In genomic region chr16:8669432-8669831, GRCm38 (mm10) we compare ENCODE assay signal across 9 mouse cellular contexts. TPM values are rescaled to one million over a fixed set of nuclear protein-coding genes. Genes with fewer than 3 reads are reported as not detected.
DNase-seq lines count a peak whose midpoint lies in the region; ATAC-seq and TF ChIP-seq lines count a peak whose summit lies in the region.
"Had no signal": no experiment of that assay in that cellular context is flagged by ENCODE, and none has a peak within 500 bp of the region (broad histone marks: within the 10 kb centered on the region; RNA-seq: fewer than 3 reads in every experiment).

No protein-coding gene starts in this region.

- peak overlapping the region; percentile 66; the same call in 1 of the 2 replicates for H3K4me3 ChIP-seq in heart, embryonic 11.5 days (ENCODE audit: low read depth, low read length)
- no peak overlapping the region for H3K4me3 ChIP-seq in heart, postnatal 0 days (ENCODE audit: low read depth, low read length)
- H3K4me3 ChIP-seq in liver, embryonic 15.5 days (replicated peaks) = peak overlapping the region; percentile 86

- H3K27me3 ChIP-seq in heart, embryonic 11.5 days (ENCODE audit: control insufficient read depth, insufficient read depth, low read length) = no peaks in the 10 kb centered on the region
- H3K27me3 ChIP-seq in heart, postnatal 0 days (ENCODE audit: control insufficient read depth, insufficient read depth, low read length) = no peaks in the 10 kb centered on the region
- no peaks in the 10 kb centered on the region for H3K27me3 ChIP-seq in liver, embryonic 15.5 days

- 60% methylated on average over 5 of the region's 5 CpGs for WGBS in heart, embryonic 11.5 days (ENCODE audit: insufficient replicate concordance)
- WGBS in heart, postnatal 0 days = 54% methylated on average over 5 of the region's 5 CpGs
- WGBS in liver, embryonic 15.5 days (ENCODE audit: insufficient replicate concordance) = 75% methylated on average over 5 of the region's 5 CpGs

- no peak for DNase-seq in heart, postnatal 14 days
- peak; percentile 34 for DNase-seq in adipocyte (ENCODE audit: low spot score)
- no peak for DNase-seq in heart, postnatal 0 days (ENCODE audit: low spot score)
- DNase-seq in cerebellum, adult 11-12 months = no peak
- DNase-seq in thymus, postnatal 14 days = no peak

- peak overlapping the region; percentile 81 for H3K4me2 ChIP-seq in heart, embryonic 11.5 days
- peak overlapping the region; percentile 79 for H3K4me2 ChIP-seq in heart, postnatal 0 days (ENCODE audit: low read depth, low read length)
- peak overlapping the region; percentile 88 for H3K4me2 ChIP-seq in liver, embryonic 15.5 days

- no peaks in the 10 kb centered on the region for H3K9me3 ChIP-seq in heart, embryonic 11.5 days (replicated peaks; ENCODE audit: control insufficient read depth, low read length)
- no peaks in the 10 kb centered on the region for H3K9me3 ChIP-seq in heart, postnatal 0 days (replicated peaks; ENCODE audit: control insufficient read depth, low read length)
- no peaks in the 10 kb centered on the region for H3K9me3 ChIP-seq in liver, embryonic 15.5 days (replicated peaks)

- peak overlapping the region; percentile 76 for H3K9ac ChIP-seq in heart, embryonic 11.5 days (ENCODE audit: low read depth, low read length)
- H3K9ac ChIP-seq in heart, postnatal 0 days (replicated peaks; ENCODE audit: low read depth, low read length) = no peak overlapping the region
- H3K9ac ChIP-seq in liver, embryonic 15.5 days = peak overlapping the region; percentile 12; the same call in 1 of the 2 replicates

- H3K36me3 ChIP-seq in heart, embryonic 11.5 days (ENCODE audit: control insufficient read depth, insufficient read depth, low read length) = no peaks in the 10 kb centered on the region
- H3K36me3 ChIP-seq in heart, postnatal 0 days (replicated peaks; ENCODE audit: control insufficient read depth, insufficient read depth, low read length) = no peaks in the 10 kb centered on the region
- H3K36me3 ChIP-seq in liver, embryonic 15.5 days (replicated peaks) = peaks cover 52% of the 10 kb centered on the region

- no peak for TF ChIP-seq CTCF in heart, postnatal 0 days (IDR thresholded peaks at IDR 0.05; ENCODE audit: low read depth)

- intact Hi-C loops in heart, postnatal 14 days (cut with DNase I) = no loop called here

- no peak for TF ChIP-seq EP300 in heart, postnatal 0 days (IDR thresholded peaks at IDR 0.05; ENCODE audit: low read depth)

- peaks cover 55% of the 10 kb centered on the region for H3K4me1 ChIP-seq in heart, embryonic 11.5 days (ENCODE audit: control insufficient read depth, insufficient read depth, low read length)
- peaks cover 50% of the 10 kb centered on the region for H3K4me1 ChIP-seq in heart, postnatal 0 days (ENCODE audit: control insufficient read depth, insufficient read depth)
- H3K4me1 ChIP-seq in liver, embryonic 15.5 days (replicated peaks) = peaks cover 98% of the 10 kb centered on the region

- peak overlapping the region; percentile 65; the same call in 1 of the 2 replicates for H3K27ac ChIP-seq in heart, embryonic 11.5 days (ENCODE audit: low read depth, low read length)
- H3K27ac ChIP-seq in heart, postnatal 0 days (ENCODE audit: low read depth) = peak overlapping the region; percentile 30; the same call in 1 of the 2 replicates
- peak overlapping the region; percentile 11; the same call in 1 of the 2 replicates for H3K27ac ChIP-seq in liver, embryonic 15.5 days (replicated peaks)

- no peak for ATAC-seq in heart, embryonic 11.5 days (replicated peaks; ENCODE audit: insufficient number of reproducible peaks, low FRiP score, low TSS enrichment)
- no peak for ATAC-seq in heart, postnatal 0 days (ENCODE audit: insufficient read depth, low read depth)
- ATAC-seq in liver, embryonic 15.5 days (ENCODE audit: insufficient read depth) = no peak
- ATAC-seq in erythroid progenitor cell, adult 5-6 weeks (replicated peaks; ENCODE audit: low FRiP score, poor library complexity, severe bottlenecking) = no peak
- ATAC-seq: CD4-positive, CD25-positive, alpha-beta regulatory T cell, adult 4 months had no signal

RNA-seq across cellular contexts. Expression of gene Carhsp1, which starts 2.5 kb away (rescaled TPM):
- 39.1 and 42.4 TPM in 2 replicates for polyA plus RNA-seq in heart, embryonic 11.5 days (2014; fragmentation: Nextera tagmentation; extraction: Ambion mirVana)
- total RNA-seq in heart, postnatal 14 days (2021) = 10 to 100 TPM; 23.7 to 24.9 TPM
- 71.6 and 76.6 TPM in 2 replicates for total RNA-seq in heart, postnatal 0 days (2014; rRNA removed; ENCODE audit: low replicate concordance)
- polyA plus RNA-seq in heart, postnatal 0 days (2015; fragmentation: Nextera tagmentation; extraction: Ambion mirVana) = 42.7 TPM in 2 replicates
- 85.9 and 94.7 TPM in 2 replicates for polyA plus RNA-seq in liver, embryonic 15.5 days (2015; fragmentation: Nextera tagmentation; extraction: Ambion mirVana)
- total RNA-seq in erythroid progenitor cell, adult 5-6 weeks (2015; ENCODE audit: low replicate concordance) = 176 and 189 TPM in 2 replicates
- 200 and 217 TPM in 2 replicates for total RNA-seq in erythroid progenitor cell, adult 5-6 weeks (2017; ENCODE audit: low replicate concordance)

RNA-seq across cellular contexts. Expression of gene Gm5767, which starts 11.1 kb away (rescaled TPM):
- polyA plus RNA-seq in heart, embryonic 11.5 days (2014; fragmentation: Nextera tagmentation; extraction: Ambion mirVana) = not detected in 2 replicates
- not detected for total RNA-seq in heart, postnatal 14 days (2021)
- total RNA-seq in heart, postnatal 0 days (2014; rRNA removed; ENCODE audit: low replicate concordance) = not detected in 2 replicates
- not detected in 2 replicates for polyA plus RNA-seq in heart, postnatal 0 days (2015; fragmentation: Nextera tagmentation; extraction: Ambion mirVana)
- 0.24 TPM in 1 of 2 replicates, not detected in the other for polyA plus RNA-seq in liver, embryonic 15.5 days (2015; fragmentation: Nextera tagmentation; extraction: Ambion mirVana)
- total RNA-seq in erythroid progenitor cell, adult 5-6 weeks (2015; ENCODE audit: low replicate concordance) = not detected in 2 replicates
- not detected in 2 replicates for total RNA-seq in erythroid progenitor cell, adult 5-6 weeks (2017; ENCODE audit: low replicate concordance)
- polyA plus RNA-seq: CD4-positive, CD25-positive, alpha-beta regulatory T cell, adult 4 months had no signal

RNA-seq across cellular contexts. Expression of gene Tmem186, which starts 31.9 kb away (rescaled TPM):
- 10.5 and 16.3 TPM in 2 replicates for polyA plus RNA-seq in heart, embryonic 11.5 days (2014; fragmentation: Nextera tagmentation; extraction: Ambion mirVana)
- 10 to 100 TPM; 15.5 to 15.6 TPM for total RNA-seq in heart, postnatal 14 days (2021)
- total RNA-seq in heart, postnatal 0 days (2014; rRNA removed; ENCODE audit: low replicate concordance) = 14.3 and 21.8 TPM in 2 replicates
- polyA plus RNA-seq in heart, postnatal 0 days (2015; fragmentation: Nextera tagmentation; extraction: Ambion mirVana) = 13.8 and 14.8 TPM in 2 replicates
- polyA plus RNA-seq in liver, embryonic 15.5 days (2015; fragmentation: Nextera tagmentation; extraction: Ambion mirVana) = 8.9 and 9.8 TPM in 2 replicates
- 6.7 and 11.9 TPM in 2 replicates for total RNA-seq in erythroid progenitor cell, adult 5-6 weeks (2015; ENCODE audit: low replicate concordance)
- total RNA-seq in erythroid progenitor cell, adult 5-6 weeks (2017; ENCODE audit: low replicate concordance) = 10.9 and 12.5 TPM in 2 replicates

RNA-seq across cellular contexts. Expression of gene Pmm2, which starts 32.0 kb away (rescaled TPM):
- 38.5 and 40.3 TPM in 2 replicates for polyA plus RNA-seq in heart, embryonic 11.5 days (2014; fragmentation: Nextera tagmentation; extraction: Ambion mirVana)
- 10 to 100 TPM; 30.0 to 32.2 TPM for total RNA-seq in heart, postnatal 14 days (2021)
- total RNA-seq in heart, postnatal 0 days (2014; rRNA removed; ENCODE audit: low replicate concordance) = 26.2 and 26.8 TPM in 2 replicates
- 34.4 and 36.6 TPM in 2 replicates for polyA plus RNA-seq in heart, postnatal 0 days (2015; fragmentation: Nextera tagmentation; extraction: Ambion mirVana)
- 30.4 and 31.5 TPM in 2 replicates for polyA plus RNA-seq in liver, embryonic 15.5 days (2015; fragmentation: Nextera tagmentation; extraction: Ambion mirVana)
- total RNA-seq in erythroid progenitor cell, adult 5-6 weeks (2015; ENCODE audit: low replicate concordance) = 80.1 and 96.9 TPM in 2 replicates
- 118 and 123 TPM in 2 replicates for total RNA-seq in erythroid progenitor cell, adult 5-6 weeks (2017; ENCODE audit: low replicate concordance)

Comparison
In these comparisons a context has a peak if more than half of its experiments do, and no peak if none do; other contexts are left out.
1. H3K27ac ChIP-seq: peak in every context shown above with its lines; median percentile 65 in heart, embryonic 11.5 days; 30 in heart, postnatal 0 days; 11 in liver, embryonic 15.5 days.